Mouse (Mus musculus): ENCODE results near the gene Plekhm3.

DNA sequence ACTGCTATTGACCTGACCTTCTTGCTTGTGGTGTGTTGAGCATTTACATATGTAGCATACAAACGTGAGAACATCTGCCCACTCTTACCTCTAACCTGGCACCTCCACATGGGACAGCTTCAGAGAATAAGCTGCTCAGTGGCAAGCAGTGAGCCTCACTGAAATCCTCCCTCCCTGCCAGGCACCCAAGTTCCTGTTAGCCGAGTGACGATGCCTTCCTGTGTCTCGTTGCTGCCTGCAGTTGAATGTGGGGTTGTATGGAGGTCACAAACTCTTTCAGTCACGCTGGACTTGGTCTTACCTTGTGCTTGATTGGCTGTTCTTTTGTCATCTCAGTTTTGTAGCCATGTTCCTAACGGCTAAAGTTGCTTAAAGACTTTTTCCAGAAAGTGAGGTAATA is 133.1 kb downstream of the Plekhm3 start:
- TF ChIP-seq POLR2A (IDR thresholded peaks at IDR 0.05; ENCODE audit: borderline replicate concordance, control insufficient read depth, low read depth, low read length) (no peak), CTCF (IDR thresholded peaks at IDR 0.05; ENCODE audit: control insufficient read depth, insufficient read depth, low read length) (no peak)
